Mouse (Mus musculus): Measurements from ENCODE around the gene Rplp2. TPM values are rescaled to one million over a fixed set of nuclear protein-coding genes. Genes with fewer than 3 reads are reported as not detected.
A peak's percentile ranks its signal among the peaks of the same experiment; 100 is the strongest.

The Rplp2 gene
- polyA plus RNA-seq, 1 experiment from 2014 or later: 787 TPM

GRCm38 (mm10) chr7:141465388-141466044, 18.3 kb downstream of the Rplp2 start:
- H3K4me2 ChIP-seq (replicated peaks): no peak overlapping the region

DNA sequence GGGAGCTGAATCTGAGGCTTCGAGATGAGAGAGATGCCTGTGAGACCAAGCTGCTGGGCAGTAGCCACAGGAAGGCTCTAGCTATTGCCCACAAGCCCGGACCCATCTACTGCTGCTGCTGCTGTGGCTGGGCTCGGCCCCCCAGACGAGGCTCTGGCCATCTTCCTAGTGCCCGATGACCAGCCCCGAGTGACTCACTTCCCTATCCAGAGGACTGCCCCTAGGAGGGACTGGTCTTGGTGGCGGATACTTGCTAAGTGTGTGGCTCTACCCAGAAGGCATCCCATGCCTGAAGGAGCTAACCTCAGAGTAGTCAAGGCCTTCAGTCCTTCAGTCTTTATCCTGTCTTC, 18.9 kb downstream of the Rplp2 start:
- Histone ChIP-seq H3K9me3 (no peaks in the 10 kb centered on the region), H3K4me3 (replicated peaks) (no peak overlapping the region), H3K9ac (replicated peaks) (no peak overlapping the region), H3K4me2 (replicated peaks) (no peak overlapping the region), H3K36me3 (peaks cover 13% of the 10 kb centered on the region), H3K4me1 (replicated peaks) (peaks cover 51% of the 10 kb centered on the region), H3K27ac (no peak overlapping the region), H3K27me3 (peaks cover 61% of the 10 kb centered on the region)
- no peak for ATAC-seq
- 73% methylated on average over 7 of the region's 7 CpGs for WGBS

More at GRCm38 (mm10) chr7:141465388-141466044, 18.3 kb downstream of the Rplp2 start:
- no peak for ATAC-seq
- 38% methylated on average over 10 of the region's 10 CpGs for WGBS
- Histone ChIP-seq H3K27ac (no peak overlapping the region), H3K36me3 (peaks cover 8% of the 10 kb centered on the region), H3K4me1 (replicated peaks) (peaks cover 51% of the 10 kb centered on the region), H3K4me3 (replicated peaks) (no peak overlapping the region), H3K9ac (replicated peaks) (0 out of 2 replicates have a peak overlapping the region, but pooled peaks have one; percentile 28), H3K9me3 (no peaks in the 10 kb centered on the region), H3K27me3 (peaks cover 66% of the 10 kb centered on the region)

DNA sequence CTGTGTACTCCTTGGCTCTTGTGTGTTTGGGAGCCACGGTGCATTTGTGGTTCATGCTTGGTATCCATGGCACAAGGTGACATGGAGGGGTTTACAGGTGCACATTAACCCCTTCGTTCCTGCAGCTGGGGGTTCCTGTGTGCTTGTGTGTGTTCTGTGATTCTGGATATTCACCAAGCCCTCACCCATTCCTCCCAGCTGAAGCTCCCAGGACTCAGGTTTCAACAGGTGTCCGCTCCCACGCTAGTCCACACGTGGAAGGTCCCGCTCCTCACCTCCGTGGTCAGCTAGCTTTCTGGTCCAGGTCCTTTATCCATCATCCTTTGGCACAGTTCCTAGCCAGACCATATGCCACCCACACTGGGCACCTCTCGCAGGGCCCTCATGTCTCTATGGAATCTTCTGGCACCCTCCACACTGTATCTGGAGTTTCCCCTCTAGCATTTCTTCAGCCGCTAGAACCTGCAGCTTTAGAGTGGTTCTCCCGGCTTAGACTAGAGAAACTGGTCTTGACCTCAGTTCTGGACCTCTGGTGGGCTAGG, 19.5 kb downstream of the Rplp2 start:
- peaks cover 55% of the 10 kb centered on the region for H3K27me3 ChIP-seq
- peak overlapping the region; percentile 60 for H3K4me2 ChIP-seq (replicated peaks)
- peaks cover 48% of the 10 kb centered on the region for H3K4me1 ChIP-seq (replicated peaks)
- H3K9me3 ChIP-seq: no peaks in the 10 kb centered on the region
- H3K4me3 ChIP-seq (replicated peaks): peak overlapping the region; percentile 66
- peak overlapping the region; percentile 83 for H3K9ac ChIP-seq (replicated peaks)
- H3K36me3 ChIP-seq: peaks cover 19% of the 10 kb centered on the region
- 68% methylated on average over 10 of the region's 10 CpGs for WGBS
- H3K27ac ChIP-seq: no peak overlapping the region
- ATAC-seq: no peak

GRCm38 (mm10) chr7:141467230-141468030, 20.3 kb downstream of the Rplp2 start, which contains the start of gene Cd151:
TSS of gene Cd151 (plus strand) at chr7:141467392.
- peak; percentile 46 for ATAC-seq
- peak within 1 kb of the TSS; percentile 83 for H3K9ac ChIP-seq (replicated peaks)
- H3K27me3 ChIP-seq: peaks cover 47% of the 10 kb centered on the region
- peak within 1 kb of the TSS; percentile 66 for H3K4me3 ChIP-seq (replicated peaks)
- peak within 1 kb of the TSS; percentile 87 for H3K27ac ChIP-seq
- no peaks in the 10 kb centered on the region for H3K9me3 ChIP-seq
- H3K4me1 ChIP-seq (replicated peaks): peaks cover 43% of the 10 kb centered on the region
- peak within 1 kb of the TSS; percentile 60 for H3K4me2 ChIP-seq (replicated peaks)
- peaks cover 26% of the 10 kb centered on the region for H3K36me3 ChIP-seq
- WGBS: under 1% methylated on average over 52 of the region's 52 CpGs

DNA sequence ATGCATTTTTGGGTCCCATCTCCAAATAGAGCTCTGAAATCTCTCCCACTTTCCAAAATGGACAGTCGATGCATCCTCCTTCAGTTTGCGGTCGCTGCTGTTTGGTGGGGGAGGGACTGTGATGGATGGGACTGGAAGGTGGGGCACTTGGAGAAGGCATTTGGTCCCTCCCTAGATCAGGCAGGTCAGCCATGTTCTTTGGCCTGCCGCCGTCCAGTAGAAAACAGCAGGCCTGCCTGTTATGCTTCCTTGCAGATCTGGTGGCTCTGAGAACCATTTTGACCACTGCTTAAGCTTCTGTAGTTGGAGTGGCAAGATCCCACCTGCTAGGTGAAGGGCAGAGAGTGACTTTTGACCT, 21.0 kb downstream of the Rplp2 start:
- Histone ChIP-seq H3K27ac (peak overlapping the region; percentile 87), H3K36me3 (peaks cover 31% of the 10 kb centered on the region), H3K4me1 (replicated peaks) (peaks cover 43% of the 10 kb centered on the region), H3K9ac (replicated peaks) (peak overlapping the region; percentile 83), H3K27me3 (peaks cover 40% of the 10 kb centered on the region), H3K4me3 (replicated peaks) (peak overlapping the region; percentile 66), H3K9me3 (no peaks in the 10 kb centered on the region), H3K4me2 (replicated peaks) (peak overlapping the region; percentile 60)
- peak; percentile 15 for ATAC-seq
- 32% methylated on average over 5 of the region's 5 CpGs for WGBS

DNA sequence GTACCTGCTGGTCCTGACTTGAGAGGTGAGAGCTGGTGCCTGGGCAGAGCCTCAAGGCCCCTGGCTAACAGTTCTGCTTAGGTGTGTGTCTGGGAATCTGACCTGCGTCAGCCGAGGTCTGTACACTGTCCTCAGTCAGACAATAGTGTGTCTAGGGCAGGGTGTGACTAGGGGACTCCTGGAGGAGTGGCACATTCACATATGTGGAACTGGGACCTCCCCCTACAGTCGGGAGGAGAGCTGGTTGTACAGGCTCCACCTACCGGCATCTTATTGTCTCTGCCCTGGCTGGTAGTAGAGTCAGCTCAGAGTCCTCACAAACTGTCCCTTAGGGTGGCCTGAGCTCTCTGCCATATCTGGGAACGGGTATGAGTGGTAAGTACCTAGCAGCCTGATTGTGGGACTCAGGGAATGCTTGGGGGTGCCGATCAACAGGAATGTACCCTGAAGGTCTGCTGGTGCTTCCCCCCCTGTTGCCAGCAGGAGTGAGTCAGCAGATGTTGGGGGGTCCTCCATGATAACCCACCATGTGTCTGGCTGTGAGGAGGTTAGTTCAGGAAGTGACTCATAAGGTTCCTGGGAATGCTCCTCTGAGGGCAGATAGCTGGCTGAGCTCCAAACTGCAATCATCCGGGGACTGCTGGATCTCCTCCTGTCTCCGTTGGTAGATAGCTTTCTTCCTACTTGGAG, 21.5 kb downstream of the Rplp2 start:
- H3K9ac ChIP-seq (replicated peaks): peak overlapping the region; percentile 83
- 16% methylated on average over 8 of the region's 8 CpGs for WGBS
- no peaks in the 10 kb centered on the region for H3K9me3 ChIP-seq
- ATAC-seq: peak; percentile 90
- peak overlapping the region; percentile 60 for H3K4me2 ChIP-seq (replicated peaks)
- peaks cover 31% of the 10 kb centered on the region for H3K36me3 ChIP-seq
- peaks cover 48% of the 10 kb centered on the region for H3K4me1 ChIP-seq (replicated peaks)
- H3K27ac ChIP-seq: peak overlapping the region; percentile 87
- H3K27me3 ChIP-seq: peaks cover 35% of the 10 kb centered on the region
- H3K4me3 ChIP-seq (replicated peaks): peak overlapping the region; percentile 66

GRCm38 (mm10) chr7:141469352-141469751, 22.2 kb downstream of the Rplp2 start:
- Histone ChIP-seq H3K36me3 (peaks cover 31% of the 10 kb centered on the region), H3K4me2 (replicated peaks) (peak overlapping the region; percentile 60), H3K27ac (peak overlapping the region; percentile 87), H3K4me3 (replicated peaks) (peak overlapping the region; percentile 66), H3K27me3 (peaks cover 28% of the 10 kb centered on the region), H3K9ac (replicated peaks) (peak overlapping the region; percentile 83), H3K4me1 (replicated peaks) (peaks cover 55% of the 10 kb centered on the region), H3K9me3 (no peaks in the 10 kb centered on the region)
- ATAC-seq: no peak
- 59% methylated on average over 6 of the region's 6 CpGs for WGBS

GRCm38 (mm10) chr7:141469901-141470636, 22.9 kb downstream of the Rplp2 start:
- Histone ChIP-seq H3K27me3 (peaks cover 21% of the 10 kb centered on the region), H3K4me2 (replicated peaks) (peak overlapping the region; percentile 60), H3K9me3 (no peaks in the 10 kb centered on the region), H3K4me1 (replicated peaks) (peaks cover 50% of the 10 kb centered on the region), H3K4me3 (replicated peaks) (no peak overlapping the region), H3K36me3 (peaks cover 31% of the 10 kb centered on the region), H3K27ac (no peak overlapping the region), H3K9ac (replicated peaks) (peak overlapping the region; percentile 83)
- 89% methylated on average over 18 of the region's 18 CpGs for WGBS
- no peak for ATAC-seq

- H3K4me1 ChIP-seq (replicated peaks): peaks cover 51% of the 10 kb centered on the region
- H3K4me3 ChIP-seq (replicated peaks): no peak overlapping the region
- H3K27ac ChIP-seq: no peak overlapping the region
- no peak for ATAC-seq
- peak overlapping the region; percentile 60; the same call in 1 of the 2 replicates for H3K4me2 ChIP-seq (replicated peaks)
- 94% methylated on average over 10 of the region's 10 CpGs for WGBS
- no peaks in the 10 kb centered on the region for H3K9me3 ChIP-seq
- peaks cover 31% of the 10 kb centered on the region for H3K36me3 ChIP-seq
- no peak overlapping the region for H3K9ac ChIP-seq (replicated peaks)
- peaks cover 16% of the 10 kb centered on the region for H3K27me3 ChIP-seq
These were observed 23.4 kb downstream of the Rplp2 start for GRCm38 (mm10) chr7:141470637-141470944.

DNA sequence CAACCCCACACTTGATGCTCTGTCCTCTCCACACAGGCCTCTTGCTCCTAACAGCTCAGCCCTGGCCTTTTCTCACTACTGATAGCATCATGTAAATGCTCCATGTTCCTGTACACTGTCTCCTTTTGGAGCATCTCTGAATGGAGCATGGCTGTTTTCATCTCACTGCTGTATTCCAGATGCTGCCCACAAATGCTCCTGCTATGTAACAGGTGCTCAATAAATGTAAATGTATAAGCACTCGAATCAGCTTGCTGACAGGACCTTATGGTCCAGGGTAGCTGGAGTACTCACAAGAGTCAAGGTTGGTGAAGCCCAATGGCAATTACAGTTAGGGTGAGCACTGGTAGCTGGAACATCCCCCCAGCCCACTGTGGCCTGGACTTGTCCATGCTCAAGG, 24.1 kb downstream of the Rplp2 start:
- Histone ChIP-seq H3K9me3 (no peaks in the 10 kb centered on the region), H3K9ac (replicated peaks) (no peak overlapping the region), H3K36me3 (peaks cover 31% of the 10 kb centered on the region), H3K4me1 (replicated peaks) (peaks cover 57% of the 10 kb centered on the region), H3K27ac (no peak overlapping the region), H3K4me2 (replicated peaks) (no peak overlapping the region), H3K27me3 (peaks cover 16% of the 10 kb centered on the region), H3K4me3 (replicated peaks) (no peak overlapping the region)
- WGBS: 93% methylated on average over 1 of the region's 1 CpGs
- no peak for ATAC-seq

- Histone ChIP-seq H3K9me3 (no peaks in the 10 kb centered on the region), H3K36me3 (peaks cover 31% of the 10 kb centered on the region), H3K4me3 (replicated peaks) (no peak overlapping the region), H3K9ac (replicated peaks) (no peak overlapping the region), H3K4me1 (replicated peaks) (peaks cover 55% of the 10 kb centered on the region), H3K4me2 (replicated peaks) (no peak overlapping the region), H3K27me3 (peaks cover 17% of the 10 kb centered on the region), H3K27ac (no peak overlapping the region)
- ATAC-seq: no peak
- 81% methylated on average over 6 of the region's 6 CpGs for WGBS
These were observed 25.1 kb downstream of the Rplp2 start for GRCm38 (mm10) chr7:141472226-141472625.

Measured in midbrain, embryonic 13.5 days (tissue).